Mouse (Mus musculus) liver, embryonic 14.5 days (tissue): ENCODE results near the gene Gabbr2. TPM values are rescaled to one million over a fixed set of nuclear protein-coding genes. Genes with fewer than 3 reads are reported as not detected.

Source experiments
- ATAC-seq: fragments of 200-750 bp; cut with Nextera tagmentation; 2 replicates; pipeline ENCODE4 v1.8.0; 2017; ENCODE audit warnings: moderate number of reproducible peaks, mild to moderate bottlenecking, moderate library complexity; ENCODE audit not compliant: insufficient read depth
- DNase-seq, 3 experiments: peaks; one replicate each; pipeline ENCODE4 v3.0.0-alpha.2; 2012 to 2013; ENCODE audit warnings: low read depth in 3 of 3, low spot score in 3 of 3
- H3K27ac ChIP-seq: fragments of 300-500 bp; sonication (generic); 2 replicates; pipeline ENCODE4 v1.5.1; 2014; ENCODE audit warnings: moderate library complexity, mild to moderate bottlenecking, control low read depth, inconsistent platforms
- H3K27me3 ChIP-seq: fragments of 300-500 bp; sonication (generic); 2 replicates; pipeline ENCODE4 v1.6.1; 2014; ENCODE audit warnings: mild to moderate bottlenecking, low read length, moderate library complexity; ENCODE audit not compliant: control insufficient read depth, insufficient read depth
- H3K36me3 ChIP-seq: fragments of 300-500 bp; sonication (generic); replicated peaks from 2 replicates; pipeline ENCODE4 v1.6.1; 2014; ENCODE audit warnings: low read depth; ENCODE audit not compliant: control insufficient read depth, insufficient read depth
- H3K4me1 ChIP-seq, 2 experiments: fragments of 200-500 bp in 1 of 2; fragments of 300-500 bp in 1 of 2; sonication (generic) in 1 of 2; replicated peaks; 2 replicates each; pipeline ENCODE4 v1.6.1; 2012 to 2014; ENCODE audit warnings: antibody characterized with exemption in 1 of 2, inconsistent platforms in 1 of 2, low read length in 1 of 2; ENCODE audit not compliant: control insufficient read depth in 2 of 2, insufficient read depth in 2 of 2
- H3K4me2 ChIP-seq: fragments of 300-500 bp; sonication (generic); 2 replicates; pipeline ENCODE4 v1.6.1; 2014; ENCODE audit warnings: low read depth, mild to moderate bottlenecking, control low read depth, moderate library complexity
- H3K4me3 ChIP-seq, 2 experiments: fragments of 200-500 bp in 1 of 2; fragments of 300-500 bp in 1 of 2; sonication (generic) in 1 of 2; 2 replicates each; pipeline ENCODE4 v1.5.1; 2012 to 2014; ENCODE audit warnings: low read depth in 2 of 2, low read length in 2 of 2, mild to moderate bottlenecking in 2 of 2, control low read depth in 1 of 2, inconsistent platforms in 1 of 2, moderate library complexity in 1 of 2; ENCODE audit not compliant: insufficient read depth in 1 of 2
- H3K9ac ChIP-seq: fragments of 300-500 bp; sonication (generic); replicated peaks from 2 replicates; pipeline ENCODE4 v1.6.1; 2014; ENCODE audit warnings: mild to moderate bottlenecking, control low read depth, moderate library complexity
- H3K9me3 ChIP-seq: fragments of 300-500 bp; sonication (generic); 2 replicates; pipeline ENCODE4 v1.6.1; 2016; ENCODE audit warnings: low read length, mixed read lengths; ENCODE audit not compliant: control insufficient read depth
- CTCF ChIP-seq: IDR thresholded peaks from 2 replicates; pipeline ENCODE4 v1.5.1; 2016; ENCODE audit warnings: antibody characterized with exemption, low read depth, control low read depth
- EP300 ChIP-seq: IDR thresholded peaks from 2 replicates; pipeline ENCODE4 v1.6.1; 2016; ENCODE audit warnings: antibody characterized with exemption, low read depth
- WGBS: fragments of 180-500 bp; shearing (Covaris S2); extraction: QIAGEN DNeasy Blood & Tissue Kit; methylation state at CpG from one replicate; pipeline ENCODE4 v1.1.7; 2014; ENCODE audit not compliant: insufficient replicate concordance; 5-methylcytosine and 5-hydroxymethylcytosine counted together
- polyA plus RNA-seq, 2 experiments: library from polyadenylated mRNA; depleted of rRNA in 1 of 2; stranded (reverse) in 1 of 2; unstranded in 1 of 2; fragments of >200 nt; fragmentation: Nextera tagmentation in 1 of 2; extraction: Ambion mirVana in 1 of 2; gene quantifications; 2 replicates each; pipeline versions ENCODE4 v1.2.1 to v1.2.3; 2012 to 2014

The Gabbr2 gene
- polyA plus RNA-seq, 2 experiments: 0.07 TPM; not detected in 1

GRCm38 (mm10) chr4:46628873-46629272 lies 362.8 kb downstream of the Gabbr2 start:
- Histone ChIP-seq H3K27me3 (no peaks in the 10 kb centered on the region), H3K4me3 (no peak overlapping the region), H3K36me3 (no peaks in the 10 kb centered on the region), H3K4me1 (peaks cover 0 to 17% of the 10 kb centered on the region in 2 experiments; a peak in 3 of 4 replicates), H3K4me2 (no peak overlapping the region), H3K27ac (no peak overlapping the region), H3K9me3 (no peaks in the 10 kb centered on the region), H3K9ac (no peak overlapping the region)
- WGBS: 44% methylated on average over 9 of the region's 9 CpGs
- TF ChIP-seq EP300: no peak
- no peak for TF ChIP-seq CTCF
- no peak for DNase-seq
- ATAC-seq: no peak

GRCm38 (mm10) chr4:46628081-46628480 lies 363.6 kb downstream of the Gabbr2 start:
- ATAC-seq (no peak), DNase-seq (no peak)
- TF ChIP-seq CTCF (no peak), EP300 (no peak)
- Histone ChIP-seq H3K27me3 (no peaks in the 10 kb centered on the region), H3K9me3 (no peaks in the 10 kb centered on the region), H3K27ac (no peak overlapping the region), H3K4me2 (no peak overlapping the region), H3K4me1 (peaks cover 0 to 17% of the 10 kb centered on the region in 2 experiments; a peak in 3 of 4 replicates), H3K36me3 (no peaks in the 10 kb centered on the region), H3K4me3 (no peak overlapping the region), H3K9ac (no peak overlapping the region)
- WGBS: 61% methylated on average over 11 of the region's 11 CpGs

- whole genome bisulfite sequencing: 70% methylated on average over 10 of the region's 10 CpGs
- DNase-seq: no peak
- ATAC-seq: no peak
Observed at GRCm38 (mm10) chr4:46625101-46625500, 366.6 kb downstream of the Gabbr2 start.

GRCm38 (mm10) chr4:46623007-46623406 lies 368.7 kb downstream of the Gabbr2 start:
- Histone ChIP-seq H3K36me3 (no peaks in the 10 kb centered on the region), H3K4me1 (no peaks in the 10 kb centered on the region), H3K27me3 (no peaks in the 10 kb centered on the region), H3K4me2 (no peak overlapping the region), H3K9ac (no peak overlapping the region), H3K27ac (no peak overlapping the region), H3K4me3 (no peak overlapping the region), H3K9me3 (no peaks in the 10 kb centered on the region)
- WGBS: 62% methylated on average over 5 of the region's 5 CpGs
- DNase-seq (no peak), ATAC-seq (no peak)
- no peak for TF ChIP-seq EP300
- no peak for TF ChIP-seq CTCF

More at GRCm38 (mm10) chr4:46625101-46625500, 366.6 kb downstream of the Gabbr2 start:
- H3K4me1 ChIP-seq: peaks cover 0 to 3% of the 10 kb centered on the region in 2 experiments; a peak in 1 of 4 replicates
- H3K4me2 ChIP-seq: no peak overlapping the region
- no peaks in the 10 kb centered on the region for H3K27me3 ChIP-seq
- H3K9ac ChIP-seq: no peak overlapping the region
- no peak overlapping the region for H3K4me3 ChIP-seq
- no peaks in the 10 kb centered on the region for H3K36me3 ChIP-seq
- H3K27ac ChIP-seq: no peak overlapping the region
- TF ChIP-seq CTCF (no peak), EP300 (no peak)
- H3K9me3 ChIP-seq: no peaks in the 10 kb centered on the region

- peak overlapping the region; percentile 47 for H3K4me2 ChIP-seq
- WGBS: 34% methylated on average over 8 of the region's 8 CpGs
- H3K9ac ChIP-seq: no peak overlapping the region
- no peak for TF ChIP-seq EP300
- no peak for TF ChIP-seq CTCF
- DNase-seq (no peak), ATAC-seq (no peak)
- H3K4me1 ChIP-seq: no peaks in the 10 kb centered on the region
- H3K9me3 ChIP-seq: no peaks in the 10 kb centered on the region
- no peaks in the 10 kb centered on the region for H3K36me3 ChIP-seq
- no peak overlapping the region for H3K27ac ChIP-seq
- H3K27me3 ChIP-seq: no peaks in the 10 kb centered on the region
- no peak overlapping the region for H3K4me3 ChIP-seq
Observed at GRCm38 (mm10) chr4:46620946-46621345, 370.7 kb downstream of the Gabbr2 start.
